Mouse (Mus musculus) heart, postnatal 14 days (tissue): ENCODE measurements around the gene Lexm. TPM values are rescaled to one million over a fixed set of nuclear protein-coding genes. Genes with fewer than 3 reads are reported as not detected.

Experiments
- DNase-seq, 2 experiments: peaks; one replicate each; pipeline ENCODE4 v3.0.0; 2021 to 2022
- intact Hi-C: fragments of 180-260 bp; cut with DNase I; formaldehyde crosslinking; loops from one replicate; pipeline ENCODE4 v1.15.1; 2025
- total RNA-seq, 2 experiments: library from RNA; stranded (reverse); gene quantifications; 2 replicates each; pipeline ENCODE4 v1.2.3; 2021

Gene Lexm
- total RNA-seq, 2 experiments from 2014 or later = not detected

DNA sequence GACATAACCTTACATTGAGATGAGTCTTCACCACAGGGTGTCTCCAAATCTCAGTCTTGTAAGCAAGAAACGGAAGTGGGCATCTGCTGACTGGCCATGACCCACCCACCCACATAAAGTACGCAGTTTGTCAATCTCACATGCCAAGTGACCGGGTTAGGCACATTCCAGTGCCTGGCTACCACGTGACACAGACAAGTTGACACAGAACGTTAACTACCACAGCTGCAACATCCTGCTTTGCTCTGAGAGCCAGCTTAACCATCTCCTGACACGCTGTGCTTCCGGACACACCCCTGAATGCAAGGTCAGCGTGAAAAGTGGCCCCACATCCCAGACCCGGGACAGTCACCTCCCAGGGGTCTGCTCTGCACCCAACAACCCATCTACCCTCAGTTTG, 26.9 kb downstream of the Lexm start:
- intact Hi-C loops = no loop called here
- DNase-seq = no peak

DNA sequence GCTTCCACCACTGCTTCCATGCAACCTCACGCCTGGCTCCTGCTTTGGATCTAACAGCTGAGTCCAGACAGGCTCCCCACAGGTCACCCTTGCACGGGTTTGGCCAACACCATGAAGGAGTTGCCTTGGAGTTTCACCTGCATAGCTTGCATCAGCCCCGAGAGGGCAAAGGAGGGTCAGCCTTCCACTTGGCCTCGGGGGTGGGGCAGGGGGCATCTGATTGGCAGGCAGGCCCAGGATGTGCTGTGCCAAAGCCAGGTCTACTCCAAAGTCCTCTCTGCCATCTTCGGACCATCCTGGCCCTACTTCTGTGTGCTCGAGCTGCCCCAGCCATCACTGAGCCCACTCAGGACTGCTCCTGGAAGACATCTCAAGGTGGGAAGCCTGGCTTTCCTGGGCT, 30.0 kb downstream of the Lexm start:
- intact Hi-C loops = no loop called here
- no peak for DNase-seq

- intact Hi-C loops = no loop called here
- DNase-seq = no peak
These were observed 32.4 kb downstream of the Lexm start for GRCm38 (mm10) chr4:106584665-106585064.

DNA sequence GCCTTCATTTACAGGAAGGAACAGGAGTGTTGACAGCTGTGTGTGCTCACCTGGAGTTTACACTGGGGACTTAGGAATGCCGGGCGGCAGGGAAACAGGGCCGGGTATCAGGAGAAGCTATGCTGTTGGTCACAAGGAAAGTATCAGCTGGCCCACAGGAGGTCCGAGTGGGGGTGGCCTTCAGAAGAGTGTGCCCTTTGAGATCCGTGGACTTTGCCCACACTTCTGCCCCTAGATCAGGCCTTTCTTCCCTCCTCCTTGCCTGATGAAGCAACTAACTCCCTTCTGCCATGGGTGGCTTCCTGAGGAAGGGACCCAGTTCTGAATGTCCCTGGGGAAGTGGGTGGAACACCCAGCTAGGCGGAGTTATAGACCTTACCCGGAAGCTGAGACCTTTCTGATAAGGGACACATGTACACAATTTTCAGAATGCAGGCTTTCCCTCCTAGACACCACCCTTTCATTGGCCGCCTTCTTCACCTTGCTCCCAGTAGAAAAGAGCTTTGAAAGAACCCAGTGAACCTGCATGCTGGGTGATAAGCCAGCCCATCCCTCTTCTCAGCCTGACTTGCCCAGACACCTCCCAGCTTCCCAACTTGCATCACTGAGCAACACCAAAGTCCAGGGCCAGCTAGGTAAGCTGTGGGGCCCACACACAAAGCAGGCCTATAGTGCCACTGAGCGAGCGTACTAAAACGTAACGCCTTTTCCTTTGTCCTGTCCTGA, 34.5 kb downstream of the Lexm start:
- no peak for DNase-seq

GRCm38 (mm10) chr4:106581865-106582204, 35.2 kb downstream of the Lexm start:
- DNase-seq = no peak
- intact Hi-C loops = no loop called here

More for the DNA sequence above, 34.5 kb downstream of the Lexm start:
- intact Hi-C loops = no loop called here

GRCm38 (mm10) chr4:106581176-106581864, 35.7 kb downstream of the Lexm start:
- intact Hi-C loops = no loop called here
- DNase-seq = peak in 1 of 2 experiments; percentile 14

- intact Hi-C loops = no loop called here
- DNase-seq = no peak
These were observed 39.5 kb downstream of the Lexm start for GRCm38 (mm10) chr4:106577511-106577910.

DNA sequence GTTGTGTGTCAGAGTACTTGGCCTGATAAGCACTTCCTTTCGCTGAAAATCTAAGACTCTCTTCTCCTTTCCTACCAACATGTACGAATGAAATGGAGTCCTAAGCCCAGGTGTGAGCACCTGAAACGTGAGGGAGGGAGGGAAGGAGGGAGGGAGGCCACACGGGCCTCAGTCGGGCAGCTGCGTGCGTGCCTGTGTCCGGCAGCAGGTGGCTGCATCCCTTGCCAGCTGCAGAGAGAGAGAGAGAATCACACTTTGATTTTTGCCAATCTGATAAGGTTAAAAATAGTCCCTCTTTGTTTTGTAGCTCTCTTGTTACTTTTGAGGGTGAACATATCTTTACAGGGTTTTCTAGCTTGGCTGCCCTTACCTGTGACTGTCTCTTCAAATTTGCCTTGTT, 42.0 kb downstream of the Lexm start:
- intact Hi-C loops = no loop called here
- DNase-seq = no peak

- no peak for DNase-seq
- intact Hi-C loops = no loop called here
These were observed 45.8 kb downstream of the Lexm start for GRCm38 (mm10) chr4:106571081-106571724.

GRCm38 (mm10) chr4:106569680-106570079, 47.4 kb downstream of the Lexm start:
- intact Hi-C loops = no loop called here
- no peak for DNase-seq

GRCm38 (mm10) chr4:106564161-106564560, 52.9 kb downstream of the Lexm start:
- intact Hi-C loops = no loop called here
- DNase-seq = no peak

DNA sequence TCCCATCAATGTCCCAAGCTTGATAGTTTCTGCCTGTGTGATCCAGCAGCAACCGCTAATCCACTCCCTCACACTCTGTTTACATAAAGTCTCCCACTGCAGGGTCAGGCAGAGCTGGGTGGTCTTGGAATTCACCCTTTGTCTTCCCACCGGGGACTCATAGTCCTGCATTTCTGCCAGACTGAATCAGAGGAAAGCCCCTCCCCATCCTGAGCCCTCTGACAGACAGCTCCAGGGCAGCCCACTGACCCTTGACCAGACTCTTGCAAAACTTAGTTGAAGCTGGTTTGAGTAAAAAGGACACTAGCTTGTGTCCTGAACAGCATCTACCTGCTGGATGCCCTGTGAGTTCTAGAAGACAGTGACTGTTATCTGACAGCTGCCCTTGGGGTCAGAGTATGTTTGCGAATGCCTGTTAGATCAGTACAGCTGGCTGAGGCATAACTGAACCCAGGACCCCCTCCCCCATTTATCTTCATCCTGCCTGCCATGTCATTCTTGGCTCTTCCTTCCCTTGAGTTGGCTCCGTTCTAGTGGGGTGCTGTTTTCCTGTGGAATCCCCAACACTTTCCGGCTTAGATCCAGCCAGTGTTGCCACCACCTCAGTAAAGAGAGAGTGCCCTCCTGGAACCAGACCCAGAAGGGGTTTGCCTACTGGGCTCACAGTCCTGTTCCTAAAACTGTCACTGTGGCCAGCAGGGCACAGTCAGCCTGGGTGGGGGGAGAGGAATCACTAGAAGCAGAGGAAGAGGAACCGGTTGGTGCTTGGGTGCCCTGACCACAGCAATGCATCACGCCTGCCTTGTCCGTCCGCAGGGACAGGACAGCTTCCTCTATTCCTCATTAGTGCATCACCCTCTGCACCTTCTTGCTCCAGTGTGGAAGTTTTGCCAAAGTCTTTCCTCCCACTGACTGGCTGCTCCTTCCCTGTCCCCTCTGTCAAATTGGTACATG, 53.9 kb downstream of the Lexm start:
- DNase-seq = no peak
- intact Hi-C loops = no loop called here

DNA sequence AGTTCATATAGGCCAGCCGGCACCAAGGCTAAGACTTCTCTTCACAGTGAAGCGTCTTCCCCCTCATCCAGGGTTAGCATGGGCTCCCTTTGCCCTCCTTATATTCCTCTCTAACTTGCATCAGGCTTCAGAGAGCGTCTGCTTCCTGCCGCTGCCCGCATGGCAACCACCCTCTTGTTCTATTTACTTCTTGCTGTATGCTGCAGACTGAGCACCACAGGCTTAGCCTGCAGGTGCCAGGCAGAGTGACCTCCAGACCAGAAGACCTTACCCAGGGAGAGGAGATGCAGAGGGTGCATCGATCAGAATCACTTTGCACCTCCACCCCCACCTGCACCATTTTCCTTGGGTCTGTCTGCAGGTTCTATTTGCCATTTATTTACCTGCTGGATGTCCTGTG, 55.0 kb downstream of the Lexm start:
- intact Hi-C loops = no loop called here

GRCm38 (mm10) chr4:106560846-106561781, 55.9 kb downstream of the Lexm start, which contains the start of gene Dhcr24:
Gene Dhcr24, plus strand, starts transcription at chr4:106561038.
- peak; percentile 88 to 91 for DNase-seq
- intact Hi-C loops = no loop called here

More for the DNA sequence above, 55.0 kb downstream of the Lexm start:
- DNase-seq = no peak

GRCm38 (mm10) chr4:106560213-106560845, 56.7 kb downstream of the Lexm start:
- intact Hi-C loops = no loop called here
- no peak for DNase-seq

- intact Hi-C loops = no loop called here
- no peak for DNase-seq
These were observed 57.5 kb downstream of the Lexm start for GRCm38 (mm10) chr4:106559343-106560212.

GRCm38 (mm10) chr4:106557978-106558377, 59.1 kb downstream of the Lexm start:
- intact Hi-C loops = no loop called here
- no peak for DNase-seq

- no peak for DNase-seq
- intact Hi-C loops = no loop called here
These were observed 59.8 kb downstream of the Lexm start for GRCm38 (mm10) chr4:106557262-106557661.
